Mouse (Mus musculus): ENCODE results near the gene Ufl1. TPM values are rescaled to one million over a fixed set of nuclear protein-coding genes. Genes with fewer than 3 reads are reported as not detected.

Gene Ufl1
- polyA plus RNA-seq (2015; fragmentation: Illumina TruSeq; extraction: RNeasy Lipid Tissue Mini Kit (QIAGEN cat#74804); ENCODE audit: low read depth, low replicate concordance) = 26.9 TPM

GRCm38 (mm10) chr4:25281671-25282038 is at the start of gene Ufl1:
Ufl1 (minus strand) TSS chr4:25281821.

GRCm38 (mm10) chr4:25242776-25243175 is 38.8 kb downstream of the Ufl1 start, which contains the start of gene Fhl5:
Fhl5 (minus strand) TSS chr4:25242876.

Other genes with a start within 250 kb of the Ufl1 start
- 0.43 TPM for gene Fhl5, start 38.9 kb downstream of the Ufl1 start, polyA plus RNA-seq (2015; fragmentation: Illumina TruSeq; extraction: RNeasy Lipid Tissue Mini Kit (QIAGEN cat#74804); ENCODE audit: low read depth, low replicate concordance)